Mouse (Mus musculus) cerebellum, adult 2 months (tissue): ENCODE results near the gene B3galt1.

Experiments
- CTCF ChIP-seq: fragments of 200-500 bp; IDR thresholded peaks from 2 replicates; pipeline ENCODE4 v1.5.1; 2011; ENCODE audit warnings: low read depth, mild to moderate bottlenecking, control low read depth, low read length, moderate library complexity, borderline replicate concordance; ENCODE audit not compliant: insufficient read depth
- POLR2A ChIP-seq: fragments of 200-500 bp; IDR thresholded peaks from 2 replicates; pipeline ENCODE4 v1.6.1; 2011; ENCODE audit warnings: low read length, control low read depth, borderline replicate concordance; ENCODE audit not compliant: insufficient read depth

- TF ChIP-seq POLR2A (no peak), CTCF (no peak)
Measured at GRCm38 (mm10) chr2:67948408-67948807, 382.7 kb downstream of the B3galt1 start.
